Mouse (Mus musculus) myocyte (in vitro differentiated cells): ENCODE data around the gene Cntf. TPM values are rescaled to one million over a fixed set of nuclear protein-coding genes. Genes with fewer than 3 reads are reported as not detected.
A peak's percentile ranks its signal among the peaks of the same experiment; 100 is the strongest.

Experiments
- H3K27me3 ChIP-seq: one replicate; pipeline ENCODE4 v1.6.1; 2011; ENCODE audit not compliant: control insufficient read depth, insufficient read depth, insufficient read length
- H3K36me3 ChIP-seq: one replicate; pipeline ENCODE4 v1.6.1; 2011; ENCODE audit not compliant: control insufficient read depth, insufficient read depth
- H3K4me2 ChIP-seq: one replicate; pipeline ENCODE4 v1.6.1; 2011; ENCODE audit warnings: low read depth, control low read depth
- H3K4me3 ChIP-seq: one replicate; pipeline ENCODE4 v1.5.1; 2011; ENCODE audit warnings: mild to moderate bottlenecking, control low read depth, moderate library complexity
- H3K79me2 ChIP-seq: one replicate; pipeline ENCODE4 v1.6.1; 2011; ENCODE audit not compliant: control insufficient read depth, insufficient read depth
- H3ac ChIP-seq: one replicate; pipeline ENCODE4 v1.6.1; 2011; ENCODE audit not compliant: control insufficient read depth, insufficient read length
- CEBPB ChIP-seq: IDR thresholded peaks from 2 replicates; pipeline ENCODE4 v1.6.1; 2011; ENCODE audit warnings: mild to moderate bottlenecking, moderate library complexity; ENCODE audit not compliant: poor library complexity, insufficient read depth, severe bottlenecking
- E2F4 ChIP-seq: IDR thresholded peaks from one replicate; pipeline ENCODE4 v1.6.1; 2011; ENCODE audit warnings: mild to moderate bottlenecking, control low read depth, moderate library complexity; ENCODE audit not compliant: insufficient read depth
- MAX ChIP-seq: IDR thresholded peaks from one replicate; pipeline ENCODE4 v1.6.1; 2011; ENCODE audit warnings: low read depth, mild to moderate bottlenecking, control low read depth
- MYOD1 ChIP-seq, 3 experiments: IDR thresholded peaks; one replicate each; pipeline ENCODE4 v1.6.1; 2011; ENCODE audit warnings: control low read depth in 2 of 3, low read depth in 2 of 3, mild to moderate bottlenecking in 2 of 3, moderate library complexity in 1 of 3; ENCODE audit not compliant: insufficient read length in 2 of 3, control insufficient read depth in 1 of 3
- MYOG ChIP-seq, 3 experiments: IDR thresholded peaks; one replicate each; pipeline ENCODE4 v1.6.1; 2011; ENCODE audit warnings: control low read depth in 2 of 3, low read depth in 2 of 3, mild to moderate bottlenecking in 2 of 3; ENCODE audit not compliant: insufficient read length in 2 of 3, control insufficient read depth in 1 of 3, insufficient read depth in 1 of 3
- POLR2A ChIP-seq: IDR thresholded peaks from one replicate; pipeline ENCODE4 v1.6.1; 2011; ENCODE audit warnings: low read depth, mild to moderate bottlenecking, control low read depth, moderate library complexity; ENCODE audit not compliant: insufficient read length
- POLR2AphosphoS2 ChIP-seq: IDR thresholded peaks from one replicate; pipeline ENCODE4 v1.6.1; 2011; ENCODE audit warnings: low read depth, control low read depth; ENCODE audit not compliant: insufficient read length
- REST ChIP-seq: IDR thresholded peaks from one replicate; pipeline ENCODE4 v1.6.1; 2011; ENCODE audit warnings: mild to moderate bottlenecking, control low read depth, moderate library complexity; ENCODE audit not compliant: insufficient read depth, insufficient read length
- SRF ChIP-seq: IDR thresholded peaks from one replicate; pipeline ENCODE4 v1.6.1; 2011; ENCODE audit warnings: low read depth; ENCODE audit not compliant: control insufficient read depth, insufficient read length
- TCF12 ChIP-seq: IDR thresholded peaks from one replicate; pipeline ENCODE4 v1.6.1; 2011; ENCODE audit warnings: mild to moderate bottlenecking, control low read depth; ENCODE audit not compliant: poor library complexity, insufficient read depth, severe bottlenecking
- TCF3 ChIP-seq: IDR thresholded peaks from one replicate; pipeline ENCODE4 v1.6.1; 2011; ENCODE audit warnings: low read depth, control low read depth; ENCODE audit not compliant: insufficient read length
- USF1 ChIP-seq: IDR thresholded peaks from one replicate; pipeline ENCODE4 v1.6.1; 2011; ENCODE audit warnings: low read depth, mild to moderate bottlenecking, control low read depth, moderate library complexity
- polyA plus RNA-seq: library from polyadenylated mRNA; unstranded; fragments of >200 nt; fragmentation: generic; extraction: Trizol; gene quantifications from one replicate; pipeline ENCODE4 v1.2.1, GENCODE M21; 2012; ENCODE audit warnings: missing spikeins

Cntf gene
- polyA plus RNA-seq, 1 experiment: 1.0 TPM

DNA sequence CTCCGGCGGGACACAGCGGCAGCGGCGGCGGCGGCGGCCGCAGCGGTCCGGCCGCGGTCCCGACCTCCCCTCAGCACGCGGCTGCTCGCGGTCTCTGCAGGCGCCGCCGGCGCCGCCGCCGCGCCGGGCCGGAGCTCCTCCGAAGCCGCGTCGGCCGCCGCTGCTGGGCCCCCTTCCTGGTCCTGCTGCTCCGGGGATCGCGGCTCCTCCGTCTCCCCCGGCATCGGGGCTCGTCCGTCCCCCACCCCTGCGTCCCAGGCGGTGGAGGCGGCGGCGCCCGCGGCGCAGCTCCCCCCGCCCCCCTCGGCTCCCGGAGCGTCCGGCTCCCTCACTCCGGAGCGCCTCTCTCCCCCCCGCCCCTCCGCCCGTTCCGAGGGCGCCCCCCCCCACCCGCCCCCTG lies 29.7 kb upstream of the Cntf start:
- Histone ChIP-seq H3ac (peak overlapping the region; percentile 84), H3K36me3 (peaks cover 2% of the 10 kb centered on the region), H3K79me2 (peaks cover 44% of the 10 kb centered on the region), H3K27me3 (no peaks in the 10 kb centered on the region), H3K4me2 (no peak overlapping the region), H3K4me3 (peak overlapping the region; percentile 63)
- TF ChIP-seq TCF12: no peak
- TF ChIP-seq POLR2AphosphoS2: peak; percentile 12

DNA sequence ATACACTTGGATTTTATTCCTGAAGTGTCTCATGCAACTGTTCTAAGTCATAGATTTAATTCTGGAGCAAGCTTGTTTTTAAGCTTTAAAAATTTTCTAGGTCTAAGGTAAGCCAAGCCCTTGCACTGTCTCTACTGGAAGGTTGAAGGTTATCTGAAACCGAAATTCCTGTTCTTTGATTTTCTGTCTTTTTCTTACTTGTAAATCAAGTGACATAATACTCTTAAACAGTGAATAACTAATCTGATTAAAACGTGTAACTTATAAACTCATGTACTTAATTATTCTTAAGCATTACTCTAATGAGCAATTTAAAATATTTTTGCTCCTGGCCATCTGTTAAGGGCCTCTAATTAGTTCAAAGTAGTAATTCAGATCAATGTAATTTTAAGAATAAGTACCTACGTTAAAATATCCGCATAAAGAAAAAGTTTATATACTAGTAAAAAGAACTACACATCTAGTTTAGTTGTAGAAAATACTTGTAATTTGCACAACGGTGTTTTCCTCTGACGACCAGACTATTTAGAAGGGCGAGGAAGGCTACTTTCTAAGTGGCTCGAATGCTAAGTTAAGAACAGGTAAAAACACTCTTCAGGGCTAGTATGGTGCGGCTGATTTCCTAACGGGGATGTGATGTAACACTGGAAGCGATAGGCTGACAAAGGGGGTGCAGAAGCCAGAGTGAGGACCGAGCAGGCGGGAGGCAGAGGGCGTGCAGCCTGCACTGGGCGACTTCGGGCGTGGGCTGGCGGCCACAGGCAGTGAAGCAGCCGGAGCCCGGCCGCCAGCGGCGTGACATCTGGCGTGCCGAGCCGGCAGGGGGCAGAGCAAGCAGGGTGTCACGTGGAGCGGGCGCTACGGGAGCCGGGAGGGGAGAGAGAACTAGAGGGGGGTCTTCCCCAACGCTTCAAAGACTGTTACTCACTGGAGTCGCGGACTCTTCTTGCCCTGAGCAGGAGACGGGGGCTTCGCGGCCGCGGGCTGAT lies 28.9 kb upstream of the Cntf start:
- H3ac ChIP-seq: peak overlapping the region; percentile 84
- H3K4me3 ChIP-seq: peak overlapping the region; percentile 63
- H3K36me3 ChIP-seq: peaks cover 9% of the 10 kb centered on the region
- peak overlapping the region; percentile 83 for H3K4me2 ChIP-seq
- H3K27me3 ChIP-seq: no peaks in the 10 kb centered on the region
- peak; percentile 15 for TF ChIP-seq SRF
- TF ChIP-seq MAX: peak; percentile 41
- peak; percentile 70 for TF ChIP-seq TCF3
- TF ChIP-seq POLR2AphosphoS2: peak; percentile 87
- no peak for TF ChIP-seq TCF12
- TF ChIP-seq REST: peak; percentile 20
- peak; percentile 94 for TF ChIP-seq USF1
- TF ChIP-seq E2F4: no peak
- TF ChIP-seq MYOG (IDR thresholded peaks at IDR 0.05; ENCODE audit: control insufficient read depth in 1 of 3, insufficient read depth in 1 of 3, insufficient read length in 2 of 3, low read depth in 2 of 3): peak in 2 of 3 experiments; percentile 83 to 88
- peak in 2 of 3 experiments; percentile 51 to 82 for TF ChIP-seq MYOD1 (IDR thresholded peaks at IDR 0.05; ENCODE audit: control insufficient read depth in 1 of 3, insufficient read length in 2 of 3, low read depth in 2 of 3)
- TF ChIP-seq POLR2A: peak; percentile 93
- TF ChIP-seq CEBPB: no peak
- peaks cover 52% of the 10 kb centered on the region for H3K79me2 ChIP-seq

DNA sequence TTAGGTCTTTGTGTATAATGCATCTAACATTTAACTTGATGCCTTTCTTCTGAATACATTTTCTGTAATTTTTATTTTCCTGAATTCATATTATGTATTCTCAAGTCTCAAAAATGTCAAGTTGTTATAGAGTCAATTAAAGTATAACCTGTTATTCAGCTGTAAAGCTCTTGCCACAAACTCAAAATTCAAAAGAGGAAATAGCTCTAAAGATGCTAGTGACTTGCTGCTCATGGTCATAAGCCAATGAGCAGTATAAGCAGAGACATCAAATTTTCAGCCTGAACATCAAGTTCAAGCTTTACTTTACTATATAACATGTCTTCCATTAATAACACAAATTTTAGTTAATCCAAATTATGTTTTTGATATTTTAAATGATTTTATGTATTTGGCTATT lies 26.9 kb upstream of the Cntf start:
- Histone ChIP-seq H3K4me2 (peak overlapping the region; percentile 83), H3K27me3 (no peaks in the 10 kb centered on the region), H3ac (no peak overlapping the region), H3K79me2 (peaks cover 72% of the 10 kb centered on the region), H3K4me3 (no peak overlapping the region), H3K36me3 (peaks cover 13% of the 10 kb centered on the region)
- no peak for TF ChIP-seq CEBPB
- TF ChIP-seq E2F4: no peak
- no peak for TF ChIP-seq POLR2AphosphoS2
- no peak for TF ChIP-seq POLR2A
- TF ChIP-seq MAX: no peak
- TF ChIP-seq MYOG (IDR thresholded peaks at IDR 0.05; ENCODE audit: control insufficient read depth in 1 of 3, insufficient read depth in 1 of 3, insufficient read length in 2 of 3, low read depth in 2 of 3): no peak
- TF ChIP-seq TCF12: no peak
- TF ChIP-seq TCF3: no peak
- TF ChIP-seq REST: no peak
- no peak for TF ChIP-seq USF1
- TF ChIP-seq SRF: no peak
- TF ChIP-seq MYOD1 (IDR thresholded peaks at IDR 0.05; ENCODE audit: control insufficient read depth in 1 of 3, insufficient read length in 2 of 3, low read depth in 2 of 3): no peak

DNA sequence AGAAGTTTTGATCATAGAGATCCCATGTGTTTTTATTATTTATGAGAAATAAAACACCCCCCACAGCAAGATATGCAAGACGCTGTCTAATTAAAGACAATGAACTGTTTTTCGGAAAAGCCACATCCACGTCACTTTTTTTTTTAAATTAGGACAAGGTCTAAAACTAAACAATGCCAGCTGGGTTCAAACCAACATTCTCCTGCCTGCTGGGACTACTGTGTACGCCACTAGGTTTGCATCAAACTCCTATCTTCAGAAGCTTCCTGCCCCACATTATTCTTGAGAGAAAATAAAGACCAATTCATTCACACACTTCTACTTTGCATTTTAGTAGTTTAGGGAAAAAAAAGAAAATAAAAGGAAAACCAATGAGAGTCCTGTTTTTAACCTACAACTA lies 22.3 kb upstream of the Cntf start:
- Histone ChIP-seq H3K27me3 (no peaks in the 10 kb centered on the region), H3ac (no peak overlapping the region), H3K4me3 (no peak overlapping the region), H3K4me2 (peak overlapping the region; percentile 61), H3K79me2 (peaks cover 100% of the 10 kb centered on the region), H3K36me3 (peaks cover 13% of the 10 kb centered on the region)
- no peak for TF ChIP-seq MAX
- TF ChIP-seq SRF: no peak
- TF ChIP-seq REST: no peak
- no peak for TF ChIP-seq MYOD1 (IDR thresholded peaks at IDR 0.05; ENCODE audit: control insufficient read depth in 1 of 3, insufficient read length in 2 of 3, low read depth in 2 of 3)
- no peak for TF ChIP-seq CEBPB
- no peak for TF ChIP-seq E2F4
- no peak for TF ChIP-seq MYOG (IDR thresholded peaks at IDR 0.05; ENCODE audit: control insufficient read depth in 1 of 3, insufficient read depth in 1 of 3, insufficient read length in 2 of 3, low read depth in 2 of 3)
- no peak for TF ChIP-seq TCF3
- TF ChIP-seq POLR2AphosphoS2: no peak
- TF ChIP-seq POLR2A: no peak
- no peak for TF ChIP-seq TCF12
- no peak for TF ChIP-seq USF1
